Mouse (Mus musculus) lung, postnatal 0 days (tissue): ENCODE data around the gene Exoc6b. TPM values are rescaled to one million over a fixed set of nuclear protein-coding genes. Genes with fewer than 3 reads are reported as not detected.

ENCODE experiments used
- ATAC-seq: fragments of 200-750 bp; cut with Nextera tagmentation; 2 replicates; pipeline ENCODE4 v1.8.0; 2017; ENCODE audit warnings: moderate library complexity
- DNase-seq: peaks from one replicate; pipeline ENCODE4 v3.0.0-alpha.2; 2016; ENCODE audit warnings: low spot score
- H3K27ac ChIP-seq: fragments of 300-500 bp; sonication (generic); 2 replicates; pipeline ENCODE4 v1.5.1; 2014; ENCODE audit warnings: antibody characterized with exemption, mild to moderate bottlenecking, low read length, mixed read lengths
- H3K27me3 ChIP-seq: fragments of 300-500 bp; sonication (generic); replicated peaks from 2 replicates; pipeline ENCODE4 v1.6.1; 2014; ENCODE audit warnings: low read length, mixed read lengths; ENCODE audit not compliant: insufficient read depth
- H3K36me3 ChIP-seq: fragments of 300-500 bp; sonication (generic); 2 replicates; pipeline ENCODE4 v1.6.1; 2014; ENCODE audit warnings: low read length, mixed read lengths; ENCODE audit not compliant: insufficient read depth
- H3K4me1 ChIP-seq: fragments of 300-500 bp; sonication (generic); 2 replicates; pipeline ENCODE4 v1.6.1; 2014; ENCODE audit warnings: antibody characterized with exemption, low read depth, low read length, mixed read lengths; ENCODE audit not compliant: insufficient read depth
- H3K4me2 ChIP-seq: fragments of 300-500 bp; sonication (generic); replicated peaks from 2 replicates; pipeline ENCODE4 v1.6.1; 2014; ENCODE audit warnings: low read depth, mild to moderate bottlenecking, low read length, moderate library complexity, mixed read lengths
- H3K4me3 ChIP-seq: fragments of 300-500 bp; sonication (generic); 2 replicates; pipeline ENCODE4 v1.5.1; 2014; ENCODE audit warnings: low read depth, low read length
- H3K9ac ChIP-seq: fragments of 300-500 bp; sonication (generic); replicated peaks from 2 replicates; pipeline ENCODE4 v1.6.1; 2014; ENCODE audit warnings: low read depth, mild to moderate bottlenecking
- H3K9me3 ChIP-seq: fragments of 300-500 bp; sonication (generic); 2 replicates; pipeline ENCODE4 v1.6.1; 2016; ENCODE audit warnings: low read length, mixed read lengths
- CTCF ChIP-seq: IDR thresholded peaks from 2 replicates; pipeline ENCODE4 v1.5.1; 2016; ENCODE audit warnings: antibody characterized with exemption, mild to moderate bottlenecking
- EP300 ChIP-seq: IDR thresholded peaks from 2 replicates; pipeline ENCODE4 v1.6.1; 2016; ENCODE audit warnings: antibody characterized with exemption, mild to moderate bottlenecking, control low read depth
- WGBS: fragments of 180-500 bp; shearing (Covaris S2); extraction: QIAGEN DNeasy Blood & Tissue Kit; methylation state at CpG from one replicate; pipeline ENCODE4 v1.1.7; 2014; 5-methylcytosine and 5-hydroxymethylcytosine counted together
- polyA plus RNA-seq: library from polyadenylated mRNA; unstranded; fragments of >200 nt; fragmentation: Nextera tagmentation; extraction: Ambion mirVana; gene quantifications from 2 replicates; pipeline ENCODE4 v1.2.1, GENCODE M21; 2015

The Exoc6b gene
- polyA plus RNA-seq, 1 experiment from 2014 or later = 14.8 TPM

- H3K36me3 ChIP-seq = no peaks in the 10 kb centered on the region
- DNase-seq (peak; percentile 46), ATAC-seq (peak; percentile 52; the same call in 1 of the 2 replicates)
- no peaks in the 10 kb centered on the region for H3K4me1 ChIP-seq
- H3K9me3 ChIP-seq = no peaks in the 10 kb centered on the region
- no peak overlapping the region for H3K4me2 ChIP-seq
- H3K4me3 ChIP-seq = no peak overlapping the region
- WGBS = 26% methylated on average over 1 of the region's 1 CpGs
- no peak overlapping the region for H3K9ac ChIP-seq
- TF ChIP-seq CTCF (no peak), EP300 (no peak)
- no peaks in the 10 kb centered on the region for H3K27me3 ChIP-seq
- peak overlapping the region; percentile 40; the same call in 1 of the 2 replicates for H3K27ac ChIP-seq
Observed at GRCm38 (mm10) chr6:84931051-84931450, 138.3 kb downstream of the Exoc6b start.

GRCm38 (mm10) chr6:84926066-84926465, 143.2 kb downstream of the Exoc6b start:
- Histone ChIP-seq H3K4me2 (no peak overlapping the region), H3K36me3 (no peaks in the 10 kb centered on the region), H3K9ac (no peak overlapping the region), H3K27ac (no peak overlapping the region), H3K4me1 (no peaks in the 10 kb centered on the region), H3K27me3 (no peaks in the 10 kb centered on the region), H3K9me3 (no peaks in the 10 kb centered on the region), H3K4me3 (no peak overlapping the region)
- 59% methylated on average over 3 of the region's 3 CpGs for WGBS
- TF ChIP-seq CTCF (peak; percentile 75), EP300 (no peak)
- DNase-seq = peak; percentile 61
- no peak for ATAC-seq

- H3K27ac ChIP-seq = peak overlapping the region; percentile 47; the same call in 1 of the 2 replicates
- no peaks in the 10 kb centered on the region for H3K36me3 ChIP-seq
- 53% methylated on average over 12 of the region's 12 CpGs for WGBS
- no peaks in the 10 kb centered on the region for H3K4me1 ChIP-seq
- no peak overlapping the region for H3K4me2 ChIP-seq
- no peak overlapping the region for H3K9ac ChIP-seq
- TF ChIP-seq CTCF = no peak
- TF ChIP-seq EP300 = no peak
- ATAC-seq (peak; percentile 40; the same call in 1 of the 2 replicates), DNase-seq (peak; percentile 17)
- no peak overlapping the region for H3K4me3 ChIP-seq
- no peaks in the 10 kb centered on the region for H3K9me3 ChIP-seq
- no peaks in the 10 kb centered on the region for H3K27me3 ChIP-seq
Observed at GRCm38 (mm10) chr6:84923760-84924221, 145.5 kb downstream of the Exoc6b start.

- 42% methylated on average over 2 of the region's 2 CpGs for WGBS
- ATAC-seq (no peak), DNase-seq (peak; percentile 60)
Observed at GRCm38 (mm10) chr6:84916291-84916690, 153.0 kb downstream of the Exoc6b start.

GRCm38 (mm10) chr6:84912434-84912833, 156.9 kb downstream of the Exoc6b start:
- DNase-seq (peak; percentile 68), ATAC-seq (no peak)
- Histone ChIP-seq H3K36me3 (no peaks in the 10 kb centered on the region), H3K4me3 (no peak overlapping the region), H3K27me3 (no peaks in the 10 kb centered on the region), H3K27ac (no peak overlapping the region), H3K4me2 (no peak overlapping the region), H3K9me3 (no peaks in the 10 kb centered on the region), H3K4me1 (no peaks in the 10 kb centered on the region), H3K9ac (no peak overlapping the region)
- WGBS = 9% methylated on average over 2 of the region's 2 CpGs
- TF ChIP-seq EP300 (no peak), CTCF (peak; percentile 72)

More at GRCm38 (mm10) chr6:84916291-84916690, 153.0 kb downstream of the Exoc6b start:
- no peak overlapping the region for H3K4me2 ChIP-seq
- H3K9ac ChIP-seq = no peak overlapping the region
- H3K27me3 ChIP-seq = no peaks in the 10 kb centered on the region
- no peak overlapping the region for H3K27ac ChIP-seq
- no peak overlapping the region for H3K4me3 ChIP-seq
- H3K9me3 ChIP-seq = no peaks in the 10 kb centered on the region
- TF ChIP-seq CTCF = peak; percentile 79
- no peak for TF ChIP-seq EP300
- H3K36me3 ChIP-seq = no peaks in the 10 kb centered on the region
- H3K4me1 ChIP-seq = no peaks in the 10 kb centered on the region

- no peak for DNase-seq
- Histone ChIP-seq H3K9ac (no peak overlapping the region), H3K27ac (no peak overlapping the region), H3K4me1 (no peaks in the 10 kb centered on the region), H3K4me3 (no peak overlapping the region), H3K27me3 (no peaks in the 10 kb centered on the region), H3K4me2 (no peak overlapping the region), H3K36me3 (no peaks in the 10 kb centered on the region), H3K9me3 (no peaks in the 10 kb centered on the region)
- ATAC-seq = no peak
- WGBS = 88% methylated on average over 4 of the region's 4 CpGs
- no peak for TF ChIP-seq CTCF
- no peak for TF ChIP-seq EP300
Observed at GRCm38 (mm10) chr6:84899002-84899774, 170.1 kb downstream of the Exoc6b start.
